Mouse (Mus musculus): ENCODE measurements around the gene Zfp654.

DNA sequence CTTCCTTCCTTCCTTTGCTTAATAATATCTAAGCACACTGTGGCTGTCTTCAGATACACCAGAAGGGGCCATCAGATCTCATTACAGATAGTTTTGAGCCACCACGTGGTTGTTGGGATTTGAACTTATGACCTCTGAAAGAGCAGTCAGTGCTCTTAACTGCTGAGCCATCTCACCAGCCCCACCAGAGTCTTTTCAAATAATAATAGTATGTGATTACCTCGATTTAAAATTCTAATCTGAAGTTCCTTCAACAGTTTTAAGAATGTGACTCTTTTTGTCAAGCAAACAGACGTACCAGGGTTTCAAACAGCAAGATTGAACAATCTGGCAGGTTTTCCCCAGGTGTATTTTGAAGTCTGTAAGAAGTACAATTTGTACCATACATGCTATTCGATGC lies 34.1 kb upstream of the Zfp654 start:
- TF ChIP-seq CTCF (IDR thresholded peaks at IDR 0.05; ENCODE audit: low read depth): no peak
- no peak for TF ChIP-seq EP300 (IDR thresholded peaks at IDR 0.05; ENCODE audit: low read depth)
